Mouse (Mus musculus) thymus, adult 2 months (tissue): Measurements from ENCODE around the gene Ist1.

ENCODE experiments used
- CTCF ChIP-seq: fragments of 200-500 bp; IDR thresholded peaks from 2 replicates; pipeline ENCODE4 v1.5.1; 2012; ENCODE audit warnings: mild to moderate bottlenecking, control low read depth, low read length, moderate library complexity, borderline replicate concordance; ENCODE audit not compliant: control insufficient read depth, poor library complexity, insufficient read depth; ENCODE audit errors: extremely low read depth
- POLR2A ChIP-seq: fragments of 200-500 bp; IDR thresholded peaks from 2 replicates; pipeline ENCODE4 v1.6.1; 2012; ENCODE audit warnings: mild to moderate bottlenecking, low read length, control low read depth, moderate library complexity; ENCODE audit not compliant: control insufficient read depth, poor library complexity, insufficient read depth; ENCODE audit errors: extremely low read depth

GRCm38 (mm10) chr8:109694154-109694553 lies 1.1 kb upstream of the Ist1 start:
- TF ChIP-seq CTCF (no peak), POLR2A (no peak)
